Mouse (Mus musculus) forebrain, embryonic 10.5 days (tissue): ENCODE data around the gene Cpvl. TPM values are rescaled to one million over a fixed set of nuclear protein-coding genes. Genes with fewer than 3 reads are reported as not detected.

Source experiments
- DNase-seq: peaks from one replicate; pipeline ENCODE4 v3.0.0-alpha.2; 2017; ENCODE audit warnings: low spot score; ENCODE audit errors: extremely low spot score
- H3K27ac ChIP-seq: fragments of 300-500 bp; sonication (generic); 2 replicates; pipeline ENCODE4 v1.5.1; 2016; ENCODE audit warnings: mild to moderate bottlenecking
- H3K27me3 ChIP-seq: fragments of 300-500 bp; sonication (generic); 2 replicates; pipeline ENCODE4 v1.6.1; 2016; ENCODE audit warnings: mild to moderate bottlenecking; ENCODE audit not compliant: poor library complexity, severe bottlenecking
- H3K36me3 ChIP-seq: fragments of 300-500 bp; sonication (generic); replicated peaks from 2 replicates; pipeline ENCODE4 v1.6.1; 2016; ENCODE audit warnings: mild to moderate bottlenecking, moderate library complexity
- H3K4me1 ChIP-seq: fragments of 300-500 bp; sonication (generic); 2 replicates; pipeline ENCODE4 v1.6.1; 2016
- H3K4me3 ChIP-seq: fragments of 300-500 bp; sonication (generic); 2 replicates; pipeline ENCODE4 v1.5.1; 2016; ENCODE audit warnings: mild to moderate bottlenecking, moderate library complexity
- H3K9me3 ChIP-seq: fragments of 300-500 bp; sonication (generic); 2 replicates; pipeline ENCODE4 v1.6.1; 2016; ENCODE audit warnings: mild to moderate bottlenecking, moderate library complexity
- WGBS: fragments of 180-500 bp; shearing (Covaris S2); methylation state at CpG from one replicate; pipeline ENCODE4 v1.1.7; 2016; 5-methylcytosine and 5-hydroxymethylcytosine counted together
- polyA plus RNA-seq: library from polyadenylated mRNA; unstranded; fragments of >200 nt; fragmentation: Nextera tagmentation; extraction: Ambion mirVana; gene quantifications from 2 replicates; pipeline ENCODE4 v1.2.1, GENCODE M21; 2016

Cpvl gene
- polyA plus RNA-seq, 1 experiment from 2014 or later, result not detected

GRCm38 (mm10) chr6:53859106-53859505 lies 119.4 kb downstream of the Cpvl start:
- H3K9me3 ChIP-seq, result no peaks in the 10 kb centered on the region
- no peaks in the 10 kb centered on the region for H3K36me3 ChIP-seq
- H3K27me3 ChIP-seq, result no peaks in the 10 kb centered on the region; the same call in 1 of the 2 replicates
- H3K4me1 ChIP-seq, result peaks cover 15% of the 10 kb centered on the region; the same call in 1 of the 2 replicates
- H3K27ac ChIP-seq, result no peak overlapping the region
- no peak for DNase-seq
- WGBS, result 45% methylated on average over 1 of the region's 1 CpGs
- H3K4me3 ChIP-seq, result no peak overlapping the region

- Histone ChIP-seq H3K4me1 (peaks cover 15% of the 10 kb centered on the region; the same call in 1 of the 2 replicates), H3K27me3 (no peaks in the 10 kb centered on the region; the same call in 1 of the 2 replicates), H3K9me3 (no peaks in the 10 kb centered on the region), H3K36me3 (no peaks in the 10 kb centered on the region), H3K27ac (no peak overlapping the region), H3K4me3 (no peak overlapping the region)
- DNase-seq, result no peak
- WGBS, result 83% methylated on average over 7 of the region's 7 CpGs
Observed at GRCm38 (mm10) chr6:53857822-53858221, 120.6 kb downstream of the Cpvl start.

GRCm38 (mm10) chr6:53856775-53857174 lies 121.7 kb downstream of the Cpvl start:
- Histone ChIP-seq H3K9me3 (no peaks in the 10 kb centered on the region), H3K4me3 (no peak overlapping the region), H3K27ac (no peak overlapping the region), H3K4me1 (peaks cover 15% of the 10 kb centered on the region; the same call in 1 of the 2 replicates), H3K36me3 (no peaks in the 10 kb centered on the region), H3K27me3 (no peaks in the 10 kb centered on the region; the same call in 1 of the 2 replicates)
- no peak for DNase-seq
- 93% methylated on average over 2 of the region's 2 CpGs for WGBS

- H3K27ac ChIP-seq, result no peak overlapping the region
- WGBS, result 92% methylated on average over 12 of the region's 12 CpGs
- H3K9me3 ChIP-seq, result no peaks in the 10 kb centered on the region
- no peak overlapping the region for H3K4me3 ChIP-seq
- DNase-seq, result no peak
- H3K27me3 ChIP-seq, result no peaks in the 10 kb centered on the region; the same call in 1 of the 2 replicates
- peaks cover 15% of the 10 kb centered on the region; the same call in 1 of the 2 replicates for H3K4me1 ChIP-seq
- no peaks in the 10 kb centered on the region for H3K36me3 ChIP-seq
Observed at GRCm38 (mm10) chr6:53854971-53855856, 123.3 kb downstream of the Cpvl start.

GRCm38 (mm10) chr6:53854226-53854625 lies 124.2 kb downstream of the Cpvl start:
- H3K4me3 ChIP-seq, result no peak overlapping the region
- no peaks in the 10 kb centered on the region for H3K36me3 ChIP-seq
- H3K9me3 ChIP-seq, result no peaks in the 10 kb centered on the region
- WGBS, result 94% methylated on average over 2 of the region's 2 CpGs
- H3K4me1 ChIP-seq, result peaks cover 15% of the 10 kb centered on the region
- DNase-seq, result no peak
- no peaks in the 10 kb centered on the region; the same call in 1 of the 2 replicates for H3K27me3 ChIP-seq
- H3K27ac ChIP-seq, result no peak overlapping the region

- DNase-seq, result no peak
- no peaks in the 10 kb centered on the region for H3K9me3 ChIP-seq
- H3K27ac ChIP-seq, result no peak overlapping the region
- no peak overlapping the region for H3K4me3 ChIP-seq
- H3K4me1 ChIP-seq, result peaks cover 19% of the 10 kb centered on the region
- 93% methylated on average over 3 of the region's 3 CpGs for WGBS
- no peaks in the 10 kb centered on the region; the same call in 1 of the 2 replicates for H3K27me3 ChIP-seq
- H3K36me3 ChIP-seq, result no peaks in the 10 kb centered on the region
Observed at GRCm38 (mm10) chr6:53853546-53853945, 124.9 kb downstream of the Cpvl start.

- no peak overlapping the region for H3K4me3 ChIP-seq
- H3K27ac ChIP-seq, result no peak overlapping the region
- WGBS, result 95% methylated on average over 17 of the region's 17 CpGs
- no peaks in the 10 kb centered on the region for H3K9me3 ChIP-seq
- H3K27me3 ChIP-seq, result no peaks in the 10 kb centered on the region
- no peak for DNase-seq
- peaks cover 14% of the 10 kb centered on the region for H3K4me1 ChIP-seq
- no peaks in the 10 kb centered on the region for H3K36me3 ChIP-seq
Observed at GRCm38 (mm10) chr6:53844626-53845025, 133.8 kb downstream of the Cpvl start.

GRCm38 (mm10) chr6:53825213-53825612 lies 153.3 kb downstream of the Cpvl start:
- Histone ChIP-seq H3K27me3 (peaks cover 46% of the 10 kb centered on the region), H3K9me3 (no peaks in the 10 kb centered on the region), H3K27ac (no peak overlapping the region), H3K4me1 (peaks cover 22% of the 10 kb centered on the region), H3K4me3 (no peak overlapping the region), H3K36me3 (no peaks in the 10 kb centered on the region)
- WGBS, result 78% methylated on average over 4 of the region's 4 CpGs
- DNase-seq, result no peak

Other genes starting within 250 kb of the Cpvl start
- gene Tril, start 157.8 kb downstream of the Cpvl start, polyA plus RNA-seq, result 36.5 and 41.6 TPM in 2 replicates
- gene Chn2, start 60.9 kb upstream of the Cpvl start, polyA plus RNA-seq, result 9.5 and 10.6 TPM in 2 replicates